Mouse (Mus musculus) B cell, adult 62 days (primary cell): ENCODE results near the gene Pdlim7. TPM values are rescaled to one million over a fixed set of nuclear protein-coding genes. Genes with fewer than 3 reads are reported as not detected.

Experiments
- total RNA-seq: library from RNA; stranded (reverse); gene quantifications from 4 replicates; pipeline ENCODE4 v1.2.4, GENCODE M21; 2023

Gene Pdlim7
- 27.3 to 33.8 TPM (median 28.3 TPM) in 4 replicates for total RNA-seq

GRCm38 (mm10) chr13:55513111-55513748 is at the start of gene Pdlim7:
Gene Pdlim7 (minus strand): TSS chr13:55513676.

GRCm38 (mm10) chr13:55536194-55537175 is 23.0 kb upstream of the Pdlim7 start, which contains the start of gene Ddx41:
Gene Ddx41 (minus strand): TSS chr13:55536658.

GRCm38 (mm10) chr13:55529198-55529915 is 15.9 kb upstream of the Pdlim7 start, which contains the start of gene Dok3:
Gene Dok3 (minus strand): TSS chr13:55529296.

GRCm38 (mm10) chr13:55487578-55488498 is 25.6 kb downstream of the Pdlim7 start, which contains the start of gene Dbn1:
Gene Dbn1 (minus strand): TSS chr13:55488111.

GRCm38 (mm10) chr13:55464027-55464884 is 49.2 kb downstream of the Pdlim7 start, which contains the start of gene Prr7:
Gene Prr7 (plus strand): TSS chr13:55464267.

Other genes starting within 250 kb of the Pdlim7 start
- gene Prelid1, start 193.2 kb downstream of the Pdlim7 start, total RNA-seq: 127 to 141 TPM (median 134 TPM) in 4 replicates
- 52.1 to 59.6 TPM (median 56.7 TPM) in 4 replicates for gene Rab24, start 191.7 kb downstream of the Pdlim7 start, total RNA-seq
- 0.40 to 1.3 TPM (median 0.82 TPM) in 4 replicates for gene Mxd3, start 183.9 kb downstream of the Pdlim7 start, total RNA-seq
- 110 to 117 TPM (median 115 TPM) in 4 replicates for gene Lman2, start 150.9 kb downstream of the Pdlim7 start, total RNA-seq
- 70.0 to 75.1 TPM (median 71.6 TPM) in 4 replicates for gene Rgs14, start 143.9 kb downstream of the Pdlim7 start, total RNA-seq
- 0.34 to 0.57 TPM in 2 of 4 replicates, not detected in the others for gene Slc34a1, start 115.5 kb downstream of the Pdlim7 start, total RNA-seq
- gene Pfn3, start 98.4 kb downstream of the Pdlim7 start, total RNA-seq: not detected in 4 replicates
- 1.7 to 3.4 TPM (median 2.1 TPM) in 4 replicates for gene F12, start 86.9 kb downstream of the Pdlim7 start, total RNA-seq
- gene Grk6, start 68.6 kb downstream of the Pdlim7 start, total RNA-seq: 450 to 472 TPM (median 456 TPM) in 4 replicates
- gene Prr7, start 49.4 kb downstream of the Pdlim7 start, total RNA-seq: 35.7 to 43.7 TPM (median 39.2 TPM) in 4 replicates
- gene Dbn1, start 25.6 kb downstream of the Pdlim7 start, total RNA-seq: 0.22 to 0.52 TPM (median 0.36 TPM) in 4 replicates
- 301 to 339 TPM (median 308 TPM) in 4 replicates for gene Dok3, start 15.6 kb upstream of the Pdlim7 start, total RNA-seq
- gene Ddx41, start 23.0 kb upstream of the Pdlim7 start, total RNA-seq: 135 to 141 TPM (median 138 TPM) in 4 replicates
- gene Fam193b, start 57.4 kb upstream of the Pdlim7 start, total RNA-seq: 147 to 156 TPM (median 152 TPM) in 4 replicates
- gene Tmed9, start 60.1 kb upstream of the Pdlim7 start, total RNA-seq: 84.0 to 89.7 TPM (median 88.8 TPM) in 4 replicates
- 19.4 to 21.3 TPM (median 21.0 TPM) in 4 replicates for gene B4galt7, start 86.2 kb upstream of the Pdlim7 start, total RNA-seq
- 18.0 to 23.1 TPM (median 19.1 TPM) in 4 replicates for gene Caml, start 109.3 kb upstream of the Pdlim7 start, total RNA-seq
- gene Ddx46, start 121.4 kb upstream of the Pdlim7 start, total RNA-seq: 96.1 to 100.0 TPM (median 99.8 TPM) in 4 replicates
- 22.3 to 24.8 TPM (median 23.3 TPM) in 4 replicates for gene B230219D22Rik, start 179.4 kb upstream of the Pdlim7 start, total RNA-seq
- gene Txndc15, start 201.0 kb upstream of the Pdlim7 start, total RNA-seq: 13.2 to 15.0 TPM (median 13.9 TPM) in 4 replicates
- 26.1 to 31.5 TPM (median 29.2 TPM) in 4 replicates for gene Pcbd2, start 213.7 kb upstream of the Pdlim7 start, total RNA-seq